Mouse (Mus musculus) intestine, embryonic 14.5 days (tissue): ENCODE data around the gene Smoc1. TPM values are rescaled to one million over a fixed set of nuclear protein-coding genes. Genes with fewer than 3 reads are reported as not detected.

ENCODE experiments used
- ATAC-seq: fragments of 200-750 bp; cut with Nextera tagmentation; replicated peaks from 2 replicates; pipeline ENCODE4 v1.8.0; 2017; ENCODE audit warnings: low read depth, moderate number of reproducible peaks, moderate TSS enrichment, moderate library complexity; ENCODE audit not compliant: low FRiP score, low TSS enrichment
- DNase-seq: peaks from one replicate; pipeline ENCODE4 v3.0.0-alpha.2; 2018; ENCODE audit warnings: low spot score
- H3K27ac ChIP-seq: fragments of 300-500 bp; sonication (generic); 2 replicates; pipeline ENCODE4 v1.5.1; 2014; ENCODE audit warnings: low read depth, mild to moderate bottlenecking, control low read depth
- H3K27me3 ChIP-seq: fragments of 300-500 bp; sonication (generic); replicated peaks from 2 replicates; pipeline ENCODE4 v1.6.1; 2014; ENCODE audit warnings: low read length, control low read depth; ENCODE audit not compliant: control insufficient read depth, insufficient read depth
- H3K36me3 ChIP-seq: fragments of 300-500 bp; sonication (generic); 2 replicates; pipeline ENCODE4 v1.6.1; 2014; ENCODE audit warnings: low read length, control low read depth; ENCODE audit not compliant: control insufficient read depth, insufficient read depth
- H3K4me1 ChIP-seq: fragments of 300-500 bp; sonication (generic); replicated peaks from 2 replicates; pipeline ENCODE4 v1.6.1; 2014; ENCODE audit warnings: low read length, control low read depth, mixed read lengths; ENCODE audit not compliant: control insufficient read depth, insufficient read depth
- H3K4me2 ChIP-seq: fragments of 300-500 bp; sonication (generic); 2 replicates; pipeline ENCODE4 v1.6.1; 2014; ENCODE audit warnings: low read length
- H3K4me3 ChIP-seq: fragments of 300-500 bp; sonication (generic); 2 replicates; pipeline ENCODE4 v1.5.1; 2014; ENCODE audit warnings: low read depth, low read length, control low read depth, mixed read lengths
- H3K9ac ChIP-seq: fragments of 300-500 bp; sonication (generic); 2 replicates; pipeline ENCODE4 v1.6.1; 2014; ENCODE audit warnings: mild to moderate bottlenecking, low read length
- H3K9me3 ChIP-seq: fragments of 300-500 bp; sonication (generic); 2 replicates; pipeline ENCODE4 v1.6.1; 2016; ENCODE audit warnings: low read length, control low read depth; ENCODE audit not compliant: control insufficient read depth
- WGBS: fragments of 180-500 bp; shearing (Covaris S2); extraction: QIAGEN DNeasy Blood & Tissue Kit; methylation state at CpG from one replicate; pipeline ENCODE4 v1.1.7; 2014; 5-methylcytosine and 5-hydroxymethylcytosine counted together
- polyA plus RNA-seq: library from polyadenylated mRNA; unstranded; fragments of >200 nt; fragmentation: Nextera tagmentation; extraction: Ambion mirVana; gene quantifications from 2 replicates; pipeline ENCODE4 v1.2.1, GENCODE M21; 2014

Gene Smoc1
- polyA plus RNA-seq, 1 experiment from 2014 or later, result 10.9 TPM

DNA sequence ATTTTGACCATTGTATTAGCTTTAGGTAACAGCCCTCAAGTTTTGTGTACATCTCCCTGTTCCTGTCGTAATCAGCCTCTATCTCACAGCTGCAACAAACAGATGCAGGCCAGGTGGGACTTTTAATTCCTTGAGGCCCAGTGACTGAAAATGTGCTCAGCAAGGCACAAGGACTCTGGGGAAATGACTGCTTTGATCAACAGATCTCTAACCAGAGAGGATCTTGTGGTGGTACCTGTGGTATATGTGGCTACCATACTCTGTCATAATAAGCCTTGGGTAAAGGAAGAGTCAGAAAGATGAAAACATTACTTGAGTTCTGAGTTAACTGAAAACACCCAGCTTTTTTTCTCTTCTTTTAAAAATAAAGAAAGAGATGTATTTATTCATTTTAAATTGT is 32.8 kb upstream of the Smoc1 start:
- ATAC-seq, result no peak
- no peaks in the 10 kb centered on the region for H3K4me1 ChIP-seq
- H3K4me2 ChIP-seq, result no peak overlapping the region
- H3K36me3 ChIP-seq, result no peaks in the 10 kb centered on the region
- no peak overlapping the region for H3K4me3 ChIP-seq
- no peak overlapping the region for H3K9ac ChIP-seq
- 72% methylated on average over 1 of the region's 1 CpGs for WGBS
- DNase-seq, result no peak
- H3K9me3 ChIP-seq, result 0 out of 2 replicates have a peak, but pooled peaks cover 3% of the 10 kb centered on the region
- 0 out of 2 replicates have a peak, but pooled peaks cover 6% of the 10 kb centered on the region for H3K27me3 ChIP-seq
- H3K27ac ChIP-seq, result no peak overlapping the region

DNA sequence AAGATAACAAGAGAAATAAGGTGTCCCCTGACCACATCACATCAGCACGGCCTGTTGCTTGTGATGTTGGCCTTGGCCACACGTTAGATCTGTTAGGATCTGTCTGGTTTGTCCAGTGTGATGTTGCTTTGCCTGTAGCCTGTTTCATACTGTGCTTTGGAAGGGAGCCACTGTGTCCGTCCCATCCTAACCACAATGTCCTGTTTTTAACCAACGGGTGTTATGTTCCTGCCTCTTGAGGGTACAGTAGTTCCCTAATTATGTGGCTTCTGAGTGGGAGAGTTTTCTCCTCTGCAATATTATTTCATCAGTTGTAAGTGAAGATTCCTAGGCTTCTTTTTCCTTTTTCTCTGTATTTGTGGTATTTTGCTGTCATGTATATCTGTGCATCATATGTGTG is 31.3 kb upstream of the Smoc1 start:
- no peak for DNase-seq
- no peak overlapping the region for H3K27ac ChIP-seq
- 91% methylated on average over 4 of the region's 4 CpGs for WGBS
- no peak overlapping the region for H3K4me3 ChIP-seq
- ATAC-seq, result no peak
- no peaks in the 10 kb centered on the region for H3K36me3 ChIP-seq
- H3K4me1 ChIP-seq, result no peaks in the 10 kb centered on the region
- H3K4me2 ChIP-seq, result no peak overlapping the region
- 0 out of 2 replicates have a peak, but pooled peaks cover 3% of the 10 kb centered on the region for H3K9me3 ChIP-seq
- H3K27me3 ChIP-seq, result 0 out of 2 replicates have a peak, but pooled peaks cover 6% of the 10 kb centered on the region
- H3K9ac ChIP-seq, result no peak overlapping the region

DNA sequence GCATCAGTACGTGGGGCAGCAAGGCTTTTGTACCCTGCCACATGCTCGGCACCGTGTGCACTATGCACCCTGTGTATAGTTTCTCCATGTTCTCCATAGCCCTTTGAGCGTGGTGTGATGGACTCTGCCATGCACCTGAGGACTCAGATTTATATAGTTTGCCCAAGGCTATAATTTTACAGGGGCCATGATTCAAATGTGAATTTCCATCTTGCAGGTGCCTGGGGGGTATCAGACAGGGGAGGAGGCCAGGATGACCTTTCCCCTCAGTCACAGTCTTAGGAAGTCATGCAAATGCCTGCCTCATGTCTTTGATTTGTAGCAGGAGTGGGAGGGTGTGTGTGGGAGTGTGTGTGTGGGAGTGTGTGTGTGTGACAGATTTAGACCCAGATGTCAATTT is 29.0 kb upstream of the Smoc1 start:
- 70% methylated on average over 4 of the region's 4 CpGs for WGBS
- ATAC-seq, result no peak

DNA sequence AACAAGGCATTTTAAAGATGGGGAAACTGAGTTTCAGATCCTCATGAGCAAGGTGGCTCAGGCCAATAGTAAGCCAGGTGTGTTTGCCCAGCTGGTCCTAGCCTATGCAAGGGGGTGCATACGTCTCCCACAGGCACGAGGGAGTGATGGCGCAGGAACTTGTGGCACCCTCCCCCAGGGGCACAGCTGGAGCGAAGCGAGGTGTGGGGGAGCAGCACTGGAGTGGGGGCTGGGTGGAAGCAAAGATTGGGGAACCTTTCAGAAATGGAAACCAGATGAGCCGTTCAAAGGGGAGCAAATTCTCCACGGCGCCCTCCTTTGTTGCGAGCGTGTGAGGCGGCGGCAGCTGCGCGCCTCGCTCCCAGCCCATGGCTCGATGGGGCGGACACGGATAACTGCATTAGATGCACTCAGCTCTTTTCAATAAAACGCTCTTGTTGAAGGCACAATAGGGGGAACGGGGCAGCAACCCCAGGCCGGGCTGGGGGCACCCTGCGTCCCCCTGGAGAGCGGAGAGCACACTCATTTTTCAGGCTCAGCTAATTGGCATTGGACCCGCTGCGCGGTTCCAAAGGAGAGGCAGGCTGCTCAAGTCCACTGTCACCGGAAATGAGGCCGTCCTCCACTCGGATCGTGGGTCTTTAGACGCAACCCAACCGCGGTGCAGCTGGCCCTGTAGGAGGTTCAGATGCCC is 27.9 kb upstream of the Smoc1 start:
- Histone ChIP-seq H3K9ac (no peak overlapping the region), H3K4me1 (no peaks in the 10 kb centered on the region), H3K27me3 (0 out of 2 replicates have a peak, but pooled peaks cover 6% of the 10 kb centered on the region), H3K27ac (no peak overlapping the region), H3K4me2 (peak overlapping the region; percentile 36), H3K36me3 (no peaks in the 10 kb centered on the region), H3K9me3 (0 out of 2 replicates have a peak, but pooled peaks cover 3% of the 10 kb centered on the region), H3K4me3 (no peak overlapping the region)
- DNase-seq (peak; percentile 58), ATAC-seq (no peak)
- WGBS, result 15% methylated on average over 33 of the region's 33 CpGs

More for the DNA sequence above, 29.0 kb upstream of the Smoc1 start:
- Histone ChIP-seq H3K36me3 (no peaks in the 10 kb centered on the region), H3K4me2 (no peak overlapping the region), H3K9me3 (0 out of 2 replicates have a peak, but pooled peaks cover 3% of the 10 kb centered on the region), H3K27ac (no peak overlapping the region), H3K4me1 (no peaks in the 10 kb centered on the region), H3K9ac (no peak overlapping the region), H3K4me3 (no peak overlapping the region), H3K27me3 (0 out of 2 replicates have a peak, but pooled peaks cover 6% of the 10 kb centered on the region)
- no peak for DNase-seq

DNA sequence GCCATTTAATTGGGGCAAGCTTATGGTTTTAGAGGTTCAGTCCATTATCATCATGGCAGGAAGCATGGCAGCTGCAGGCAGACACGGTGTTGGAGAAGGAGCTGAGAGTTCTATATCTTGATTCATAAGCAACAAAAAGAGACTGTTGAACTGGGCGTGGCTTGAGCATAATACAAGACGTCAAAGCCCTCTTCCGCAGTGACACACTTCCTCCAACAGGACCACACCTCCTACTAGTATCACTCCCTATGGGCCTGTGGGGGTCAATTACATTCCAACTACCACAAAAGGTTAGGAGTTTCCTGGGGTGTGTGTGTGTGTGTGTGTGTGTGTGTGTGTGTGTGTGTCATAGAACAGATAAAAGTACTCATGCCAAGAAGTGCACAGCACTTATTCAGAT is 25.7 kb upstream of the Smoc1 start:
- Histone ChIP-seq H3K4me2 (no peak overlapping the region), H3K4me1 (no peaks in the 10 kb centered on the region)
- 83% methylated on average over 4 of the region's 4 CpGs for WGBS

DNA sequence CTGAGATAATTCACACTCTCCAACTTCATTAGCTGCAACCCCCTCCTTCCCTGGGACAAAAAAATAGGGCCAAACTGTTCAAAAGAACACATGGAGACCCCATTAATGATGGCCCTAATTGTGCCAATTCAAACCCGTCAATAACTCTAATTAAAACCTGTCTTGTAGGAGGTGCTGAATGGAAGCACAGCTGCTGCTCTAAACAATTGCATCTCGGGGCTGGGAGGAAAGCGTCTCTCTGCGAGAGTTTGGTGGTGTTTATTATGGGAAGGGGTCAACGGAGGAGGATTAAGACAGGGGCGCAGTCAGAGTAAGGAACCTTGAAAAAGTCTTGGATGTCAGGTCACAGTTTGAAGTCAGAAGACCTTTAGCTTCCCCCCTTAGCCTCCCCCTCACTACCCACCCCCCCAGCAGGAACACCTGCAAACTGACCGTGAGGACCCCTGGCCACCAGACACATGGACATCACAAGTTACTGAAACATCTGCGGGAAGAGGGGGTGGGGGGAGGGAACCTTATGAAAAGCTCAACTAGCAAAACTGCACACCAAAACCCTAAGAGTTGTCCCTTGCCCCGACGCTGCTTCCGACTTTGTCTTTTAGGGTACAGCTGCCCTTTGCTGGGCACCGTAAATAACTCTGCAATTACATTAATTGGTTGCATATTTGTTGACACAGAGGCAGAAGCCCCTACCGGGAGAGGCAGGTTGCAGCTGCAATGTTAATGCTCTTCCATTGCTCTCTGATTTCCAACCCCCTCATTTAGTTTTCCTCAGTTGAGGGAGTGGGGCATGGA is 23.6 kb upstream of the Smoc1 start:
- H3K27me3 ChIP-seq, result 0 out of 2 replicates have a peak, but pooled peaks cover 4% of the 10 kb centered on the region
- ATAC-seq (no peak), DNase-seq (no peak)
- H3K4me2 ChIP-seq, result no peak overlapping the region
- H3K4me1 ChIP-seq, result no peaks in the 10 kb centered on the region
- WGBS, result 39% methylated on average over 13 of the region's 13 CpGs
- no peak overlapping the region for H3K27ac ChIP-seq
- no peaks in the 10 kb centered on the region for H3K9me3 ChIP-seq
- no peak overlapping the region for H3K9ac ChIP-seq
- H3K36me3 ChIP-seq, result no peaks in the 10 kb centered on the region
- H3K4me3 ChIP-seq, result no peak overlapping the region

More for the DNA sequence above, 25.7 kb upstream of the Smoc1 start:
- ATAC-seq (no peak), DNase-seq (no peak)
- Histone ChIP-seq H3K27ac (no peak overlapping the region), H3K27me3 (0 out of 2 replicates have a peak, but pooled peaks cover 6% of the 10 kb centered on the region), H3K9me3 (no peaks in the 10 kb centered on the region), H3K36me3 (no peaks in the 10 kb centered on the region), H3K9ac (no peak overlapping the region), H3K4me3 (no peak overlapping the region)

DNA sequence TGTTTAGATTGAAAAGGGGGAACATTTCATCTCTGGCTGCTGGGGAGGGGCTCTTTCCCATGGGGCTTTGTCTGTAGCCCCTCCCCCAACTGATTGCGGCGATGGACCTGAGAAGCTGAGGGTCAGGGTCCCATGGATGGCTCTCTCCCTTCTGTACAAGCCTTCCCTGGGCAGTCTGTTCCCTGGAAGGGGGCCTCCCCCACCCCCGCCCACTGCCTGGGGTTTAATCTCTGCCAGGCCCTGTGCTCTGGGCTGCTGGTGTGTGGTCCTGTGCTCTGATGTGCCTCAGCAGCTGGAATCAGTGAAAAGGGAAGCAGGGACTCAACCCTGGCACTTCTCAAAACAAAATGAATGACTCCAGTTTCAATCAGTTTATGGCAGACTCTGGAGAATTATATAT is 16.8 kb upstream of the Smoc1 start:
- no peaks in the 10 kb centered on the region for H3K36me3 ChIP-seq
- no peaks in the 10 kb centered on the region for H3K27me3 ChIP-seq
- peak overlapping the region; percentile 16; the same call in 1 of the 2 replicates for H3K4me2 ChIP-seq
- peaks cover 13% of the 10 kb centered on the region for H3K4me1 ChIP-seq
- 13% methylated on average over 3 of the region's 3 CpGs for WGBS
- ATAC-seq, result no peak; the same call in 1 of the 2 replicates
- no peak overlapping the region for H3K4me3 ChIP-seq
- H3K9ac ChIP-seq, result no peak overlapping the region
- no peak for DNase-seq
- no peaks in the 10 kb centered on the region for H3K9me3 ChIP-seq
- H3K27ac ChIP-seq, result no peak overlapping the region; the same call in 1 of the 2 replicates

DNA sequence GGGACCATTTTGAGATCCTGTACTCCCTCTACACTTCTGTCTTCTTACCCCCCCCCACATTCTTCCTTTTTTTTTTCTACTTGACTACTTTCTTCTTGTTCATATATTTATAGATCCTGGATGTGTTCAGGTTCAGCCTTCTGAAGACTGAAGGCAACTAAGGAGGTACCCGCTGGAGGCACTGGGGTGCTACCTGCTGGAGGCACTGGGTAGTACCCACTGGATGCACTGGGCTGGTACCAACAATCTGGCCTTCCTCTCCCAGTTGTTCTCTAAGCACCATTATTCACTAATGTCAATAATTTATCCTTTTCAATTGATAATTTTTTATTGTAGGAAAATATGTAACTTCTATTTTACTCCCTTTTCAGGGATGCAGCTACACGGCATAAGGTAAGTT is 14.6 kb upstream of the Smoc1 start:
- no peak for DNase-seq
- H3K9ac ChIP-seq, result no peak overlapping the region
- no peak overlapping the region for H3K4me3 ChIP-seq
- no peak overlapping the region for H3K4me2 ChIP-seq
- H3K27me3 ChIP-seq, result no peaks in the 10 kb centered on the region
- H3K27ac ChIP-seq, result no peak overlapping the region
- ATAC-seq, result no peak
- WGBS, result 89% methylated on average over 2 of the region's 2 CpGs
- no peaks in the 10 kb centered on the region for H3K9me3 ChIP-seq
- no peaks in the 10 kb centered on the region for H3K36me3 ChIP-seq
- H3K4me1 ChIP-seq, result peaks cover 13% of the 10 kb centered on the region
